Mouse (Mus musculus): ENCODE results near the gene Triobp.

Triobp gene

GRCm38 (mm10) chr15:78926021-78926919 lies 21.3 kb upstream of the Triobp start, which contains the start of gene Lgals1:
Gene Lgals1 (plus strand): TSS chr15:78926725.
- DNase-seq (ENCODE audit: low read depth): peak; percentile 75

GRCm38 (mm10) chr15:78927021-78927787 lies 20.3 kb upstream of the Triobp start:
- no peak for DNase-seq (ENCODE audit: low read depth)

GRCm38 (mm10) chr15:78927788-78928457 lies 19.6 kb upstream of the Triobp start:
- peak; percentile 85 for DNase-seq (ENCODE audit: low read depth)

- DNase-seq (ENCODE audit: low read depth): no peak
Measured at GRCm38 (mm10) chr15:78928539-78928938, 19.0 kb upstream of the Triobp start.

GRCm38 (mm10) chr15:78930192-78930706 lies 17.3 kb upstream of the Triobp start:
- no peak for DNase-seq (ENCODE audit: low read depth)

GRCm38 (mm10) chr15:78930801-78931426 lies 16.6 kb upstream of the Triobp start:
- no peak for DNase-seq (ENCODE audit: low read depth)

GRCm38 (mm10) chr15:78931577-78931976 lies 15.9 kb upstream of the Triobp start:
- DNase-seq (ENCODE audit: low read depth): peak; percentile 83

GRCm38 (mm10) chr15:78934784-78935320 lies 12.7 kb upstream of the Triobp start, which contains the start of gene Nol12:
Gene Nol12 (plus strand): TSS chr15:78934933.
- DNase-seq (ENCODE audit: low read depth): peak; percentile 81

GRCm38 (mm10) chr15:78936403-78936802 lies 11.1 kb upstream of the Triobp start:
- no peak for DNase-seq (ENCODE audit: low read depth)

GRCm38 (mm10) chr15:78937311-78937710 lies 10.2 kb upstream of the Triobp start:
- DNase-seq (ENCODE audit: low read depth): no peak

- DNase-seq (ENCODE audit: low read depth): no peak
Measured at GRCm38 (mm10) chr15:78937963-78938362, 9.6 kb upstream of the Triobp start.

GRCm38 (mm10) chr15:78940325-78940724 lies 7.2 kb upstream of the Triobp start:
- no peak for DNase-seq (ENCODE audit: low read depth)

- DNase-seq (ENCODE audit: low read depth): no peak
Measured at GRCm38 (mm10) chr15:78942663-78943062, 4.9 kb upstream of the Triobp start.

- no peak for DNase-seq (ENCODE audit: low read depth)
Measured at GRCm38 (mm10) chr15:78946232-78946631, 1.3 kb upstream of the Triobp start.

- no peak for DNase-seq (ENCODE audit: low read depth)
Measured at GRCm38 (mm10) chr15:78948152-78948725, 715 bp downstream of the Triobp start.

GRCm38 (mm10) chr15:78948883-78949282 lies 1.4 kb downstream of the Triobp start:
- DNase-seq (ENCODE audit: low read depth): no peak

GRCm38 (mm10) chr15:78955663-78956062 lies 8.1 kb downstream of the Triobp start:
- DNase-seq (ENCODE audit: low read depth): no peak

GRCm38 (mm10) chr15:78956351-78956750 lies 8.8 kb downstream of the Triobp start:
- DNase-seq (ENCODE audit: low read depth): no peak

- DNase-seq (ENCODE audit: low read depth): no peak
Measured at GRCm38 (mm10) chr15:78957021-78957420, 9.5 kb downstream of the Triobp start.

GRCm38 (mm10) chr15:78959537-78959936 lies 12.0 kb downstream of the Triobp start:
- DNase-seq (ENCODE audit: low read depth): no peak

GRCm38 (mm10) chr15:78960088-78960487 lies 12.6 kb downstream of the Triobp start:
- DNase-seq (ENCODE audit: low read depth): no peak
